Mouse (Mus musculus) bone marrow macrophage, adult 2 months (primary cell): ENCODE measurements around the gene Adtrp.

Source experiments
- CTCF ChIP-seq: IDR thresholded peaks from 2 replicates; pipeline ENCODE4 v1.5.1; 2012; ENCODE audit warnings: low read depth, mild to moderate bottlenecking, low read length, moderate library complexity
- POLR2A ChIP-seq: IDR thresholded peaks from 2 replicates; pipeline ENCODE4 v1.6.1; 2012; ENCODE audit warnings: mild to moderate bottlenecking, low read depth, low read length, borderline replicate concordance

GRCm38 (mm10) chr13:41748866-41749265, 98.6 kb downstream of the Adtrp start:
- TF ChIP-seq POLR2A (no peak), CTCF (no peak)
